22 mouse cellular contexts compared by ENCODE assay signal in the genomic region with DNA sequence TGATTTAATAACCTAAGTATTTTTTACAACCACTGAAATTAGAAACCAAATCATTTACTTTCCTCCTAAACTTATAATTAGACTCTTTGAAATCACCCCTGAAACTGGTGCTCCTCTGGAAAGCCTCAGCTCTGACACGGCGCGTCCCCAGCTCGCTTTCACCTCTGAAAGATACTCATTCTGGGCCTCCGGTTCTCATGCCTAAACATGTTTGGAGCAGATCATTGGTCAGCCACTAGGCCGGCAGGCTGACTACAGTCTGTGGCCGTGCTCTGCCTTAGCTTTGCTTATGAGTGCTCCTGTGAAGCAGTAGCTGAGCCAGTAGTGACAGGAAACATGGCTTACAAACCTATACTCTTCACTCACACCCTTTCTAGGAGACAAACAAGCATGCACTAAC.
"Had no signal": no experiment of that assay in that cellular context is flagged by ENCODE, and none has a peak within 500 bp of the region (broad histone marks: within the 10 kb centered on the region; RNA-seq: fewer than 3 reads in every experiment).

No protein-coding gene starts in this region.

- H3K9me3 ChIP-seq: liver, embryonic 13.5 days; liver, embryonic 15.5 days; lung, embryonic 15.5 days; megakaryocyte, embryonic 14.5 days; midbrain, embryonic 13.5 days; midbrain, embryonic 15.5 days; neural tube, embryonic 13.5 days had no signal

- H3K4me2 ChIP-seq: liver, embryonic 13.5 days; liver, embryonic 15.5 days; lung, embryonic 15.5 days; midbrain, embryonic 11.5 days; midbrain, embryonic 13.5 days; midbrain, embryonic 15.5 days; neural tube, embryonic 13.5 days had no signal

- H3K27ac ChIP-seq: liver, embryonic 13.5 days; liver, embryonic 15.5 days; lung, embryonic 15.5 days; macrophage; midbrain, embryonic 13.5 days; midbrain, embryonic 15.5 days; neural tube, embryonic 13.5 days had no signal

- DNase-seq: liver, embryonic 13.5 days; liver, postnatal 0 days; lung, adult 2 months; lung, postnatal 14 days; lung, postnatal 36 days; retina, postnatal 1 day; right cerebral cortex, adult 18-20 months; right cerebral cortex, postnatal 25 days; right cerebral cortex, postnatal 4 days; spleen, adult 18-20 months; thymus, adult 18-20 months; thymus, postnatal 14 days; thymus, postnatal 36 days had no signal

- ATAC-seq: liver, postnatal 0 days; lung, postnatal 0 days; midbrain, embryonic 13.5 days; midbrain, embryonic 15.5 days had no signal

- H3K9ac ChIP-seq: liver, embryonic 13.5 days; liver, embryonic 15.5 days; liver, postnatal 0 days; lung, embryonic 15.5 days; midbrain, embryonic 13.5 days; midbrain, embryonic 15.5 days; neural tube, embryonic 13.5 days had no signal

- H3K4me3 ChIP-seq: liver, embryonic 13.5 days; liver, embryonic 15.5 days; lung, embryonic 15.5 days; megakaryocyte, embryonic 14.5 days; midbrain, embryonic 13.5 days; midbrain, embryonic 15.5 days; neural tube, embryonic 13.5 days had no signal

- H3K4me1 ChIP-seq: liver, embryonic 13.5 days; liver, embryonic 15.5 days; lung, embryonic 15.5 days; midbrain, embryonic 13.5 days; midbrain, embryonic 15.5 days; neural tube, embryonic 13.5 days had no signal

- H3K27me3 ChIP-seq: liver, embryonic 13.5 days; liver, embryonic 15.5 days; lung, embryonic 15.5 days; megakaryocyte, embryonic 14.5 days; midbrain, embryonic 13.5 days; midbrain, embryonic 15.5 days; neural tube, embryonic 13.5 days had no signal
